Mouse (Mus musculus): ENCODE measurements at regions not wholly inside any gene's neighbourhood (a gene's known extent, or its start where the extent isn't known, plus 50 kb on each side); places are given as distances from the start of the nearest gene placed in this dataset.

- TF ChIP-seq CTCF (IDR thresholded peaks at IDR 0.05): no peak
- no peak for DNase-seq
- Histone ChIP-seq H3K27ac (no peak overlapping the region), H3K4me3 (no peak overlapping the region)
- intact Hi-C loops (cut with DNase I): no loop called here
Measured at GRCm38 (mm10) chr3:9200156-9200555, 409.7 kb downstream of the Zfp704 start.

GRCm38 (mm10) chr3:9198652-9199332, 411.1 kb downstream of the Zfp704 start:
- no peak for DNase-seq
- Histone ChIP-seq H3K27ac (no peak overlapping the region), H3K4me3 (no peak overlapping the region)
- intact Hi-C loops (cut with DNase I): no loop called here
- no peak for TF ChIP-seq CTCF (IDR thresholded peaks at IDR 0.05)

- Histone ChIP-seq H3K27ac (no peak overlapping the region), H3K4me3 (no peak overlapping the region)
- intact Hi-C loops (cut with DNase I): no loop called here
- no peak for DNase-seq
- no peak for TF ChIP-seq CTCF (IDR thresholded peaks at IDR 0.05)
Measured at GRCm38 (mm10) chr3:9195781-9196180, 414.1 kb downstream of the Zfp704 start.

- intact Hi-C loops (cut with DNase I): no loop called here
- no peak for TF ChIP-seq CTCF (IDR thresholded peaks at IDR 0.05)
- H3K27ac ChIP-seq: no peak overlapping the region
- peak overlapping the region; percentile 36 for H3K4me3 ChIP-seq
- peak; percentile 57 for DNase-seq
Measured at GRCm38 (mm10) chr3:9189366-9190287, 420.3 kb downstream of the Zfp704 start.

- no peak overlapping the region for H3K4me3 ChIP-seq
- no peak overlapping the region for H3K27ac ChIP-seq
- no peak for DNase-seq
- intact Hi-C loops (cut with DNase I): no loop called here
- no peak for TF ChIP-seq CTCF (IDR thresholded peaks at IDR 0.05)
Measured at GRCm38 (mm10) chr3:9186364-9187120, 423.3 kb downstream of the Zfp704 start.

- TF ChIP-seq CTCF (IDR thresholded peaks at IDR 0.05): no peak
- Histone ChIP-seq H3K4me3 (no peak overlapping the region), H3K27ac (no peak overlapping the region)
- intact Hi-C loops (cut with DNase I): no loop called here
- DNase-seq: no peak
Measured at GRCm38 (mm10) chr3:9181576-9181975, 428.3 kb downstream of the Zfp704 start.

- no peak for DNase-seq
- no peak for TF ChIP-seq CTCF (IDR thresholded peaks at IDR 0.05)
- intact Hi-C loops (cut with DNase I): loop anchor here (5.0 kb wide), 1 partner anchor 68 kb away; no protein-coding TSS in a partner anchor
- Histone ChIP-seq H3K27ac (no peak overlapping the region), H3K4me3 (no peak overlapping the region)
Measured at GRCm38 (mm10) chr3:9179641-9180040, 430.2 kb downstream of the Zfp704 start.

GRCm38 (mm10) chr3:9174517-9174832, 435.4 kb downstream of the Zfp704 start:
- DNase-seq: no peak
- intact Hi-C loops (cut with DNase I): no loop called here
- Histone ChIP-seq H3K27ac (0 out of 2 replicates have a peak overlapping the region, but pooled peaks have one; percentile 43), H3K4me3 (peak overlapping the region; percentile 50)
- TF ChIP-seq CTCF (IDR thresholded peaks at IDR 0.05): no peak

GRCm38 (mm10) chr3:9173643-9174516, 436.0 kb downstream of the Zfp704 start:
- DNase-seq: peak; percentile 59
- Histone ChIP-seq H3K4me3 (peak overlapping the region; percentile 50), H3K27ac (peak overlapping the region; percentile 43)
- peak; percentile 25; the same call in 1 of the 2 replicates for TF ChIP-seq CTCF (IDR thresholded peaks at IDR 0.05)
- intact Hi-C loops (cut with DNase I): no loop called here

- no peak overlapping the region for H3K27ac ChIP-seq
- H3K4me3 ChIP-seq: no peak overlapping the region
- TF ChIP-seq CTCF (IDR thresholded peaks at IDR 0.05): no peak
- DNase-seq: no peak
- intact Hi-C loops (cut with DNase I): no loop called here
Measured at GRCm38 (mm10) chr3:9171970-9172369, 437.9 kb downstream of the Zfp704 start.

GRCm38 (mm10) chr3:9168955-9169354, 440.9 kb downstream of the Zfp704 start:
- no peak overlapping the region for H3K27ac ChIP-seq
- no peak for DNase-seq
- TF ChIP-seq CTCF (IDR thresholded peaks at IDR 0.05): no peak
- no peak overlapping the region for H3K4me3 ChIP-seq
- intact Hi-C loops (cut with DNase I): no loop called here

GRCm38 (mm10) chr3:9159073-9159472, 450.8 kb downstream of the Zfp704 start:
- H3K4me3 ChIP-seq: no peak overlapping the region
- H3K27ac ChIP-seq: no peak overlapping the region
- intact Hi-C loops (cut with DNase I): no loop called here
- TF ChIP-seq CTCF (IDR thresholded peaks at IDR 0.05): no peak
- DNase-seq: no peak
